Mouse (Mus musculus) brain, embryonic 14.5 days (tissue): ENCODE data around the gene Rfx3.

Experiments used
- CTCF ChIP-seq: fragments of 200-500 bp; IDR thresholded peaks from 2 replicates; pipeline ENCODE4 v1.5.1; 2012; ENCODE audit warnings: inconsistent platforms, mild to moderate bottlenecking, moderate library complexity, borderline replicate concordance; ENCODE audit not compliant: insufficient read depth, insufficient read length; ENCODE audit errors: extremely low read depth
- POLR2A ChIP-seq: fragments of 200-500 bp; IDR thresholded peaks from 2 replicates; pipeline ENCODE4 v1.6.1; 2012; ENCODE audit warnings: mild to moderate bottlenecking, inconsistent platforms, borderline replicate concordance; ENCODE audit not compliant: poor library complexity, insufficient read depth, insufficient read length, severe bottlenecking; ENCODE audit errors: extremely low read depth

DNA sequence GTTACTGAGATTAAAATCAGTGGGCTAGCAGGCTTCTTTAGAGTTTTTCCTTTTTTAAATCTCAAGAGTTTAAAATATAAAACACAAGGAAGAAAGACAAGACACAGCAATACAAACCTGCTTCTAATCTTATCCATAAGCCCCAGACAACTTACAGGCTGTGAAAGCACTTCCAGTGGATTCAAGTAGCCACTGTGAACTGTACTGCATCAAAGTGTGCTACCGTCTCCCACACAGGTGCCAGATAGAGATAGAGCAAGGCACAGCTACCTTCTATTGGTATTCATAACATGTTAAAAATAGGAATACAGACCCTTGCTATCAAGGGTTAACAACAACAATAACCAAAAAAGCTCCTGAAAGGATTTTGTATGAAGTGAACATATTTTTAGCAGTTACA lies 178.5 kb downstream of the Rfx3 start:
- TF ChIP-seq CTCF (no peak), POLR2A (no peak)
